Mouse (Mus musculus) gastrocnemius, postnatal 25 days (tissue): Measurements from ENCODE around the gene Il2. TPM values are rescaled to one million over a fixed set of nuclear protein-coding genes. Genes with fewer than 3 reads are reported as not detected.

ENCODE experiments used
- total RNA-seq, 2 experiments: library from RNA; stranded (reverse); gene quantifications; 1 replicate in 1 of 2; 2 replicates in 1 of 2; pipeline ENCODE4 v1.2.3; 2021

The Il2 gene
- total RNA-seq, 2 experiments from 2014 or later, result not detected

Other genes with a start within 250 kb of the Il2 start
- not detected for gene Adad1, start 62.4 kb downstream of the Il2 start, total RNA-seq
- not detected for gene Il21, start 106.7 kb upstream of the Il2 start, total RNA-seq
- gene Bbs12, start 186.6 kb upstream of the Il2 start, total RNA-seq, result under 1 TPM; 0.43 to 0.51 TPM
- under 1 TPM; 0.35 to 0.43 TPM for gene Cetn4, start 186.7 kb upstream of the Il2 start, total RNA-seq
- gene Fgf2, start 222.4 kb upstream of the Il2 start, total RNA-seq, result 1 to 10 TPM; 7.4 to 8.9 TPM